ENCODE assay signal across 8 mouse cellular contexts in genomic region chr7:43313013-43313428, GRCm38 (mm10). TPM values are rescaled to one million over a fixed set of nuclear protein-coding genes. Genes with fewer than 3 reads are reported as not detected.
DNase-seq lines count a peak whose midpoint lies in the region; ATAC-seq lines count a peak whose summit lies in the region.

Gene Zfp715, minus strand, starts transcription at chr7:43313294.

- DNase-seq in adrenal gland, adult (ENCODE audit: inconsistent age in 2 of 2, low spot score in 1 of 2): peak; percentile 96 to 98
- peak; percentile 95 for DNase-seq in embryo, embryonic 10.5 days (ENCODE audit: low spot score)
- DNase-seq in gastrocnemius, postnatal 14 days: peak; percentile 89
- peak; percentile 94 for DNase-seq in left cerebral cortex, postnatal 10 days (ENCODE audit: extremely low spot score in 1 of 2, low spot score in 2 of 2)
- DNase-seq in right cerebral cortex, postnatal 25 days: peak; percentile 89
- DNase-seq in urinary bladder, postnatal 4 days (ENCODE audit: low spot score in 2 of 2): peak; percentile 88 to 90

- intact Hi-C loops in gastrocnemius, postnatal 14 days (cut with DNase I; ENCODE audit: low total_unique reads): no loop called here
- intact Hi-C loops in left cerebral cortex, postnatal 10 days (cut with DNase I): loop anchor here (10.0 kb wide), 1 partner anchor 132 kb away; the partner anchor contains the start of genes Cldnd2, Etfb and Gm45233

- peak; percentile 90 for ATAC-seq in inflammation-experienced regulatory T-cells, adult 6 months
- ATAC-seq in megakaryocyte-erythroid progenitor cell, adult 5-6 weeks (replicated peaks; ENCODE audit: low FRiP score, low TSS enrichment, poor library complexity, severe bottlenecking): peak; percentile 96

RNA-seq across cellular contexts. Expression of gene Zfp715, which starts in this region (rescaled TPM):
- total RNA-seq in gastrocnemius, postnatal 14 days (2021): 1 to 10 TPM; 9.4 to 9.7 TPM
- 10 to 100 TPM; 14.9 to 19.1 (median 18.7) TPM for polyA plus RNA-seq in inflammation-experienced regulatory T-cells, adult 6 months (2017; shearing (Covaris generic))
- 10 to 100 TPM; 19.3 to 20.7 TPM for total RNA-seq in left cerebral cortex, postnatal 10 days (2021)
- 11.5 and 15.9 TPM in 2 replicates for total RNA-seq in megakaryocyte-erythroid progenitor cell, adult 5-6 weeks (2014; fragmentation: Nextera tagmentation)
- total RNA-seq in megakaryocyte-erythroid progenitor cell, adult 5-6 weeks (2017): 5.0 and 16.7 TPM in 2 replicates

Comparison
In these comparisons a context has a peak if more than half of its experiments do, and no peak if none do; other contexts are left out.
1. Peak in every context shown above with its lines: DNase-seq and ATAC-seq.